Mouse (Mus musculus) testis, adult 2 months (tissue): Measurements from ENCODE around the gene Bcl2a1b.

Experiments
- CTCF ChIP-seq: fragments of 200-500 bp; IDR thresholded peaks from 2 replicates; pipeline ENCODE4 v1.5.1; 2012; ENCODE audit warnings: low read depth, mild to moderate bottlenecking, inconsistent platforms, low read length, moderate library complexity; ENCODE audit not compliant: control insufficient read depth, insufficient read depth, insufficient replicate concordance
- POLR2A ChIP-seq: fragments of 200-500 bp; IDR thresholded peaks from 2 replicates; pipeline ENCODE4 v1.6.1; 2012; ENCODE audit warnings: low read depth, mild to moderate bottlenecking, inconsistent platforms, low read length, moderate library complexity; ENCODE audit not compliant: control insufficient read depth

DNA sequence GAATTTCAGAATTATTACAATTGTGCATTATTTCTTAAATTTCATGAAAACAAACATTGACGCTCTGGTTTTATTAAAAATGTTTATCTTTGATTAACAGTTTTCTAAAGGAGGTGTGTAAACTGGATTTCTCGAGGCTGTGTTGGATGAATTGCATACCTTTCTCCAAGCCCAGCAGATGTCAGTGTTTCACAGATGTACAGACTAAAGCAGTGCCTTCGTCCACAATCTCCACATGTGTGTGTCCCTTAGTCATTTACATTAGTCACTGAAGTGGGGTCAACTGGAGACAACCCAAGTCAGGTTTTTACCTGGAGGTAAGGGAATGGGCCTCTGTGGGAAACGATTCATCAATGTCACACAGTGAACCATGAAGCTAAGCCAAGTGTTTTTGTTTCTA is 27.1 kb downstream of the Bcl2a1b start:
- TF ChIP-seq CTCF (no peak), POLR2A (no peak)
